Mouse (Mus musculus) forebrain, embryonic 16.5 days (tissue): ENCODE data around the gene Mmp27. TPM values are rescaled to one million over a fixed set of nuclear protein-coding genes. Genes with fewer than 3 reads are reported as not detected.

Experiments
- ATAC-seq: fragments of 200-750 bp; cut with Nextera tagmentation; 2 replicates; pipeline ENCODE4 v1.8.0; 2017; ENCODE audit warnings: mild to moderate bottlenecking, moderate library complexity
- H3K27ac ChIP-seq: fragments of 300-500 bp; sonication (generic); 2 replicates; pipeline ENCODE4 v1.5.1; 2014; ENCODE audit warnings: low read length, control low read depth
- H3K27me3 ChIP-seq: fragments of 300-500 bp; sonication (generic); replicated peaks from 2 replicates; pipeline ENCODE4 v1.6.1; 2014; ENCODE audit warnings: low read length; ENCODE audit not compliant: control insufficient read depth, insufficient read depth
- H3K36me3 ChIP-seq: fragments of 300-500 bp; sonication (generic); 2 replicates; pipeline ENCODE4 v1.6.1; 2014; ENCODE audit not compliant: control insufficient read depth, insufficient read depth
- H3K4me1 ChIP-seq: fragments of 300-500 bp; sonication (generic); replicated peaks from 2 replicates; pipeline ENCODE4 v1.6.1; 2014; ENCODE audit warnings: low read length; ENCODE audit not compliant: control insufficient read depth, insufficient read depth
- H3K4me2 ChIP-seq: fragments of 300-500 bp; sonication (generic); 2 replicates; pipeline ENCODE4 v1.6.1; 2014; ENCODE audit warnings: mild to moderate bottlenecking, low read length, control low read depth
- H3K4me3 ChIP-seq: fragments of 300-500 bp; sonication (generic); replicated peaks from 2 replicates; pipeline ENCODE4 v1.5.1; 2014; ENCODE audit warnings: mild to moderate bottlenecking, low read length, control low read depth
- H3K9ac ChIP-seq: fragments of 300-500 bp; sonication (generic); replicated peaks from 2 replicates; pipeline ENCODE4 v1.6.1; 2014; ENCODE audit warnings: low read depth, low read length, control low read depth
- H3K9me3 ChIP-seq: fragments of 300-500 bp; sonication (generic); 2 replicates; pipeline ENCODE4 v1.6.1; 2016; ENCODE audit warnings: low read length; ENCODE audit not compliant: control insufficient read depth
- WGBS: fragments of 180-500 bp; shearing (Covaris S2); extraction: QIAGEN DNeasy Blood & Tissue Kit; methylation state at CpG from one replicate; pipeline ENCODE4 v1.1.7; 2014; 5-methylcytosine and 5-hydroxymethylcytosine counted together
- polyA plus RNA-seq: library from polyadenylated mRNA; unstranded; fragments of >200 nt; fragmentation: Nextera tagmentation; extraction: Ambion mirVana; gene quantifications from 2 replicates; pipeline ENCODE4 v1.2.1, GENCODE M21; 2015

Gene Mmp27
- polyA plus RNA-seq, 1 experiment from 2014 or later, result not detected

DNA sequence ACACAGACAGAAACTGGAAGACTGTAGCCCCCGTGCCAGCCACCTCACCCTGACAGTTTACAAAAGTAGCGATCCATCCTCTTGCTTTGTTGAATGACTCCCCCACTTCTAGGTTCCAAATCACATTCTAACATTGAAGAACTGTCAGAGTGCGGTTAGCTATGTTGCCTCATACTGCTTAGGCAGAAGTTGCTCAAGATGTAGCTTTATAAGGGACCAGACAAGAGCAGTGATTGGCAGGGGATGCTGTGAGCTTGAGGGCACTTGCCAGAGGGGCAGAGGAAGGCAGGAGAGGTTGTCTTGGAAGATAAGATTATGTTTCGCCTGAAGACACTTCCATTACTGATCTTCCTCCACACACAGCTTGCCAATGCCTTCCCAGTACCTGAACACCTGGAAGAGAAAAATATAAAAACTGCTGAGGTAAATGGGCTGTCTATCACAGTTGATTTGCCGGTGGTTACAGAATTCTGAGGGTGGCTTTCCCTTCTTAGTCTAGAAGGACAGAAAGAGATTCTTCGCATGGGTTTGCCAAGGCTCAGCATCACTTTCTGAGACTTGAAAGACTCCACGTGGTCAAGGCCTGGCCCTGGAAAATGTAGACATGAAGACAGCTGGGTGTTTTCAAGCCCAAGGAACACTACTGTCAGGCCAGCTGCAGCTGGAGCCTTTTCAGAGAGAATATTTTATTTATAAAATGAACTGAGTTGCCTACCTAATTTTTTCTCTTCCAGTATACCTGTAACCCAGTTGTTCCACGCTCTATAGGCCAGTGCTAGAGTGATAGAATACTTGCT lies 12.8 kb upstream of the Mmp27 start, which contains the start of gene Mmp8:
TSS of gene Mmp8 (plus strand) at position 236 of the 797 bp plus-strand sequence.
- H3K4me1 ChIP-seq, result no peaks in the 10 kb centered on the region
- 84% methylated on average over 8 of the region's 8 CpGs for WGBS

DNA sequence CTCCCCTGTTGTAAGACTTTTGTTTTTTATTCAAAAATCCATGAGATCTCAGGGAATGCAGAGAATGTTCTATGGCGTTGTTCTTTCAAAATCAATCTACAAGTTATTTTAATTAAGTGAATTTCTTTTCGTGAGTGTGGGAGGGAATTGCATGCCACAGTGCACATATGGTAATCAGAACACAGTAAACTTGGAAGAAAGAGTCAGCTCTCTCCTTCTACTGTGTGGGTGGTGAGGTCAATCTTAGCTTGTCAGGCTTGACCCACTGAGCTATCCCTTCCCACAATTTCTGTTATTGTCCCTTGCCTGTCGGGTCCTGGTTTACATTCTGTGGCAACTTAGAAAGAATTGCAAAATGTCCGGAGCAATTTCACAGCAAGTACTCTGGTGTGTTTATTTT lies 11.2 kb upstream of the Mmp27 start:
- Histone ChIP-seq H3K27me3 (no peaks in the 10 kb centered on the region), H3K4me1 (no peaks in the 10 kb centered on the region), H3K27ac (no peak overlapping the region), H3K9ac (no peak overlapping the region), H3K4me3 (no peak overlapping the region), H3K4me2 (no peak overlapping the region), H3K9me3 (no peaks in the 10 kb centered on the region), H3K36me3 (no peaks in the 10 kb centered on the region)
- WGBS, result 65% methylated on average over 4 of the region's 4 CpGs
- no peak for ATAC-seq

More for the DNA sequence above, 12.8 kb upstream of the Mmp27 start, which contains the start of gene Mmp8:
- H3K9me3 ChIP-seq, result no peaks in the 10 kb centered on the region
- H3K36me3 ChIP-seq, result no peaks in the 10 kb centered on the region
- ATAC-seq, result no peak
- H3K9ac ChIP-seq, result no peak within 1 kb of the TSS
- H3K27me3 ChIP-seq, result no peaks in the 10 kb centered on the region
- H3K27ac ChIP-seq, result no peak within 1 kb of the TSS
- H3K4me2 ChIP-seq, result no peak within 1 kb of the TSS
- H3K4me3 ChIP-seq, result no peak within 1 kb of the TSS

DNA sequence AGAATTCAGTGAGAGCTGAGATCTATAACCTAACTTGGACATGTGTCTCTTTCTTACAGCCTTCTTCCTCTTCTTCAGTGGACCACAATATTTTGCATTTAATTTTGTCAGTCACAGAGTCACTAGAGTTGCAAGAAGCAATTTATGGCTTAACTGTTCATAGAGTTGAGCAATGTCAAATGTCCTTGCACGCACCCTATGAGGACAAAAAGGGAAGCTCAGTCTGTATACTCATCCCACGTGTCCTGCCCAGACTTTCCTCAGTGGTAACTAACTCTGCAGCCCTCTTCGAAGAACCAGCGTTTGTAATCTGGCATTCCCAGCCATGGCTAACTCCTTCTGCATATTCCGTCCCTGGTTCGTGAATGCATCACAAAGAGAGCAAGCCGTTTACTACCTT lies 3.8 kb upstream of the Mmp27 start:
- H3K4me2 ChIP-seq, result no peak overlapping the region
- no peak overlapping the region for H3K27ac ChIP-seq
- no peaks in the 10 kb centered on the region for H3K9me3 ChIP-seq
- ATAC-seq, result no peak
- H3K4me1 ChIP-seq, result no peaks in the 10 kb centered on the region
- H3K4me3 ChIP-seq, result no peak overlapping the region
- no peak overlapping the region for H3K9ac ChIP-seq
- WGBS, result 75% methylated on average over 7 of the region's 7 CpGs
- H3K36me3 ChIP-seq, result no peaks in the 10 kb centered on the region
- no peaks in the 10 kb centered on the region for H3K27me3 ChIP-seq

DNA sequence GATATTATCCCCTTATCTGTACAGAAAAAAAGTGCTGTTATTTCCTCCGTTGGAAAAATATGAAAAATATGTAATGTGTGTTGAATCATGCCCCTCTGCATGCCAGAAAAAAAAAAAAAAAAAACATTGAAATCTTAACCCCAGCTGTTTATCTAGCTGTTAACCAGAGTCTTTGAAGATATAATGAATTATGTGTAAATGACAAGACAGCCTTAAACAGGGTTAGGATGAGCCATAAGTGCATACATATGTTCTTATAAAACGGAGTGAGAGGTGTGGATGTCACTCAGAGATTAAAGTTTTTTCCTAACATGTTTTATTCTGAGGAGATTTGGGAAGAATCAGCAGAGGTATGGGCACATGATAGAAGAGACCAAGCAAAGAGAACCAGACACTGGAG lies 3.3 kb upstream of the Mmp27 start:
- WGBS, result 78% methylated on average over 2 of the region's 2 CpGs
- Histone ChIP-seq H3K27me3 (no peaks in the 10 kb centered on the region), H3K4me2 (no peak overlapping the region), H3K9ac (no peak overlapping the region), H3K4me3 (no peak overlapping the region), H3K27ac (no peak overlapping the region), H3K4me1 (no peaks in the 10 kb centered on the region), H3K36me3 (no peaks in the 10 kb centered on the region), H3K9me3 (no peaks in the 10 kb centered on the region)
- no peak for ATAC-seq

DNA sequence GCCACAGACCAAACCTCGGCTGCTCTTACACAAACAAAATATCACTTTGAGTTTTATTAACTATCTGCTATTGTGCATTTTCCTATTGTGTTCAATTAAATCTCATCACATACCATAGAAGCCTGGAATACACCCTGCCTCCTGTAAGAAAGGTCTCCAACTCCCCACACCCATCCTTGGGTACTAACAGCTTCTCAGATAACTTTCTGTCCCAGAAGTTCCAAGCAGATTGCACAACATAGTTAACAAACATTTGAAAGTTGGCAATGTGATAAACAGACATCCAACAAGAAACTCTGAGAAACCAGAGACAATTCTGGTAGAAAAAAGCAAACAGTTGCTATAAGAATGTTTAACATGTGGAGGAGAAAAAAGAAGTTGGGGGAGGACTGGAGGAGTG lies 711 bp upstream of the Mmp27 start:
- ATAC-seq, result no peak
- Histone ChIP-seq H3K27ac (no peak overlapping the region), H3K9ac (no peak overlapping the region), H3K4me1 (no peaks in the 10 kb centered on the region), H3K9me3 (no peaks in the 10 kb centered on the region), H3K4me3 (no peak overlapping the region), H3K27me3 (no peaks in the 10 kb centered on the region), H3K36me3 (no peaks in the 10 kb centered on the region), H3K4me2 (no peak overlapping the region)
- 87% methylated on average over 1 of the region's 1 CpGs for WGBS

DNA sequence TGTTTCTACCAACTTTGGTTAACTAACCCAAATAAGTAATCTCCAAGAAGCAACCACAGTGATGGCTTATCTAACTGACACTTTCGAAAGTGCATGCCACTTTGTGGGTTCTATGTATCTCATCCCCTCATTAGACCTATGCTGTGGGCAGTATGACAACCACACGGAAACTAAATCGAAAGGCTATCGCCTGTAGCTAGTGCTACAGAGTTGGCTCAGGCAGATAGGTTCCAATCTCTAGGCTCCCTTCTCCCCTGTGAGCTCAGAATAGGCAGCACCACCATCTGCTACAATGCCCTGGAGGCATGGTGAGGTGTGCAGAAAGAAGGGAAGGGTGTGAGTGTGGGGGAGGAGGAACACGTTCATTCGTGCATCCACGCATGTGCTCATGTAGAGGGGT lies 992 bp downstream of the Mmp27 start:
- no peak overlapping the region for H3K4me3 ChIP-seq
- no peak overlapping the region for H3K9ac ChIP-seq
- WGBS, result 87% methylated on average over 7 of the region's 7 CpGs
- H3K36me3 ChIP-seq, result no peaks in the 10 kb centered on the region
- no peak overlapping the region for H3K4me2 ChIP-seq
- H3K9me3 ChIP-seq, result no peaks in the 10 kb centered on the region
- no peaks in the 10 kb centered on the region for H3K27me3 ChIP-seq
- no peak for ATAC-seq
- no peak overlapping the region for H3K27ac ChIP-seq
- no peaks in the 10 kb centered on the region for H3K4me1 ChIP-seq

DNA sequence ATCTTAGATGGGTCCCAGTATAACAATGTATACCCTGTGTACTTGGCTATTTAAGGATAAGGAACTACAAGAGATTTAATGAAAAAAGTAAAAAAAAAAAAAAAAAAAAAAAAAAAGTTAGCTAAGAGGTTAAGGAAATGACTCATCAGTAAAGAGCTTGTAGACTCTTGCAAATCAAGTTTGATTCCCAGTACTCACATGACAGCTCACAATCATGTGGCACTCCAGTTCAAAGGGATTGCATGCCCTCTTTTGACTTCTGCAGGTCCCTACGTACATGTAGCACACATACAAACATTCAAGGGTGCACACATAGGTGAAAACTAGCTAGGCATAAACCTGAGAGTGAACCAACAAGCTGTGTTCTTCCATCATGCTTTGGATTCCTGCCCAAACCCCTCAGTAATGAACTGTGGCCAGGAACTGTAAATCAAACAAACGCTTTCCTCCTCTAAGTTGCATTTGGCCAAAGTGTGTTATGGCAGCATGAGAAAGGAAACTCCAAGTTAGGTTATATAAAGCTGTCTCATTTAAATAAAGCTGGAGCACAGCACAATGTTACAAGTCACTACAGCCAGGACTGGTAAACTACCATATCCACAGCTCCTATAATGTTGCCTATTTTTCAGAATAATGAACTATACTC lies 1.6 kb downstream of the Mmp27 start:
- Histone ChIP-seq H3K27me3 (no peaks in the 10 kb centered on the region), H3K36me3 (no peaks in the 10 kb centered on the region), H3K4me2 (no peak overlapping the region), H3K9ac (no peak overlapping the region), H3K4me3 (no peak overlapping the region), H3K4me1 (no peaks in the 10 kb centered on the region), H3K27ac (no peak overlapping the region), H3K9me3 (no peaks in the 10 kb centered on the region)
- WGBS, result 86% methylated on average over 2 of the region's 2 CpGs
- ATAC-seq, result no peak

DNA sequence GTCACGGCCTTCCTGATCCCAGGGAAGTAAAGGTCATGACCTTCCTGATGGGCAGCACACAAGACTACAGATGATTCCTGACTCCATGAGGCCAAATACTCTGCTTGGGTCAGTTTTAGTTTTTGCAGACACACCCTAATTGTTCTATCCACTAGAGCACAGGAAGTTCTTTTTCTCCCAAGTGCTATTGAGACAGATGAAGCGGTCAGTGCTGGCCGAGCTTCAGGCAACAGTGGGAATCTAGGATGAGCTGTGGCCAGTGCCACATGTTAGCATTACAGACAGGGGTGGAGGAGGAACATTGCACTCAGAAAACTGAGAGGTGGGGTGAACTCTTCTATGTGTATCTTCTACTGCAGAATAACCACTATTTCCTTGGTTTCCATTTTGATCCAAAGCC lies 4.3 kb downstream of the Mmp27 start:
- no peak overlapping the region for H3K4me3 ChIP-seq
- 88% methylated on average over 3 of the region's 3 CpGs for WGBS
- no peak overlapping the region for H3K4me2 ChIP-seq
- ATAC-seq, result no peak
- H3K9me3 ChIP-seq, result no peaks in the 10 kb centered on the region
- no peaks in the 10 kb centered on the region for H3K4me1 ChIP-seq
- no peaks in the 10 kb centered on the region for H3K36me3 ChIP-seq
- H3K9ac ChIP-seq, result no peak overlapping the region
- no peaks in the 10 kb centered on the region for H3K27me3 ChIP-seq
- no peak overlapping the region for H3K27ac ChIP-seq

DNA sequence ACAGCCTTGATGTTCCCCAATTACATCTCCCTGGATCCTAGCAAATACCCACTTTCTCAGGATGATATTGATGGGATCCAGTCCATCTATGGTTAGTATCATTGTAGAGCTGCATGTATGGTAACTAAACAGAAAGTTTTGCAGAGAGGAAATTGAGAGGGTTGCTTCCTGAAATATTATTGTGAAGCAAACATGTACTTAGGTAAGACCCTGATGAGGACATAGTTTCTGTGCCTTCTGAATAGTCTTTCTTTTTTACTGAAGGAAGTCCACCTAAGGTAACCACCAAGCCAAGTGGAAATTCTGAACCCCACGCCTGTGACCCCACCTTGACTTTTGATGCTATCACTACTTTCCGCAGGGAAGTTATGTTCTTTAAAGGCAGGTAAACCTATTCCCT lies 6.2 kb downstream of the Mmp27 start:
- 94% methylated on average over 2 of the region's 2 CpGs for WGBS
- H3K4me1 ChIP-seq, result no peaks in the 10 kb centered on the region
- H3K4me3 ChIP-seq, result no peak overlapping the region
- no peaks in the 10 kb centered on the region for H3K9me3 ChIP-seq
- no peaks in the 10 kb centered on the region for H3K27me3 ChIP-seq
- H3K36me3 ChIP-seq, result no peaks in the 10 kb centered on the region
- H3K9ac ChIP-seq, result no peak overlapping the region
- no peak for ATAC-seq
- no peak overlapping the region for H3K4me2 ChIP-seq
- no peak overlapping the region for H3K27ac ChIP-seq
